Mouse (Mus musculus): ENCODE results near the gene Hcrt. TPM values are rescaled to one million over a fixed set of nuclear protein-coding genes. Genes with fewer than 3 reads are reported as not detected.
A peak's percentile ranks its signal among the peaks of the same experiment; 100 is the strongest.

The Hcrt gene
- polyA plus RNA-seq, 1 experiment from 2014 or later: not detected

DNA sequence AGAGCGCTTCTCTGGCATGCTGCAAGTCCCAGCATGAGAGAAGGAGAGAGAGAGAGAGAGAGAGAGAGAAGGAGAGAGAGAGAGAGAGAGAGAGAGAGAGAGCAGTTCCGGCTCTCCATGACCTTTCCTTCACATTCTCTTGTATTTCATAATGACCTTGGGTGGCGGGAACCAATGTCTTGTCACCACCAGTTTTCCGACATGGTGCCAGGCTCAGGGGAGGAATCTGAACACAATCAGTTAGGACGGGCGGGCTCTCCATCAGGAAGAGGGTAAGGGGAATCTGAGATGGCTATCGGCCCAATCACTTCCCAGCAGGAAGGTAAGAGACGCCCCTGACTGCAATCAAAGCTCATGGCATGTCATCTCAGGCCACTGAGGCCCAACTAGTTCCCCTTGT, 17.5 kb upstream of the Hcrt start:
- ATAC-seq (ENCODE audit: insufficient number of reproducible peaks, low FRiP score, low TSS enrichment, low read depth): no peak
- no peak overlapping the region for H3K4me3 ChIP-seq (ENCODE audit: low read depth, low read length)
- H3K36me3 ChIP-seq (ENCODE audit: control insufficient read depth, insufficient read depth, low read length): peaks cover 2% of the 10 kb centered on the region; the same call in 1 of the 2 replicates
- no peak overlapping the region for H3K4me2 ChIP-seq (ENCODE audit: low read depth, severe bottlenecking)
- no peak for DNase-seq (ENCODE audit: low spot score)
- 80% methylated on average over 8 of the region's 8 CpGs for whole genome bisulfite sequencing
- H3K27me3 ChIP-seq (ENCODE audit: control insufficient read depth, insufficient read depth, low read length): no peaks in the 10 kb centered on the region
- H3K9me3 ChIP-seq (ENCODE audit: control insufficient read depth, low read length): no peaks in the 10 kb centered on the region
- H3K4me1 ChIP-seq (ENCODE audit: control insufficient read depth, insufficient read depth, low read length): no peaks in the 10 kb centered on the region
- H3K27ac ChIP-seq (replicated peaks; ENCODE audit: low read depth, low read length): no peak overlapping the region
- H3K9ac ChIP-seq (ENCODE audit: low read length): no peak overlapping the region

DNA sequence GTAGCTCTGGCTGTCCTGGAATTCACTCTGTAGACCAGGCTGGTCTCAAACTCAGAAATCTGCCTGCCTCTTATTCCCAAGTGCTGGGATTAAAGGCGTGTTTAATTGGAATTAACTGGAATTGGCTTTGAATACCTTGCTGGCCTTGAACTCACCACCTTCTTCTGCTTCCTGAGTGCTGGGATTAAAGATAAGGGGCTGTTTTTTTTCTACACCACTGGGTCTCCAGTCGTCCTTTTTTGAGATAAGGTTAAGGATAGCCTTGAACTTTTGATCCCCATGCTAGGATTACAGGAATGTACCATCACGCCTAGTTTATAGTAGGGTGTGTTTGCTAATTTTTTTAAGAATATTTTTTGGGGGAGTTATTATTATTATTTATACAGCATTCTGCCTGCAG, 15.3 kb upstream of the Hcrt start:
- WGBS: 74% methylated on average over 3 of the region's 3 CpGs
- Histone ChIP-seq H3K9me3 (ENCODE audit: control insufficient read depth, low read length) (no peaks in the 10 kb centered on the region), H3K9ac (ENCODE audit: low read length) (no peak overlapping the region), H3K4me3 (ENCODE audit: low read depth, low read length) (no peak overlapping the region), H3K27ac (replicated peaks; ENCODE audit: low read depth, low read length) (no peak overlapping the region), H3K4me2 (ENCODE audit: low read depth, severe bottlenecking) (no peak overlapping the region), H3K27me3 (ENCODE audit: control insufficient read depth, insufficient read depth, low read length) (no peaks in the 10 kb centered on the region), H3K36me3 (ENCODE audit: control insufficient read depth, insufficient read depth, low read length) (peaks cover 2% of the 10 kb centered on the region; the same call in 1 of the 2 replicates), H3K4me1 (ENCODE audit: control insufficient read depth, insufficient read depth, low read length) (no peaks in the 10 kb centered on the region)
- no peak for DNase-seq (ENCODE audit: low spot score)
- ATAC-seq (ENCODE audit: insufficient number of reproducible peaks, low FRiP score, low TSS enrichment, low read depth): no peak

DNA sequence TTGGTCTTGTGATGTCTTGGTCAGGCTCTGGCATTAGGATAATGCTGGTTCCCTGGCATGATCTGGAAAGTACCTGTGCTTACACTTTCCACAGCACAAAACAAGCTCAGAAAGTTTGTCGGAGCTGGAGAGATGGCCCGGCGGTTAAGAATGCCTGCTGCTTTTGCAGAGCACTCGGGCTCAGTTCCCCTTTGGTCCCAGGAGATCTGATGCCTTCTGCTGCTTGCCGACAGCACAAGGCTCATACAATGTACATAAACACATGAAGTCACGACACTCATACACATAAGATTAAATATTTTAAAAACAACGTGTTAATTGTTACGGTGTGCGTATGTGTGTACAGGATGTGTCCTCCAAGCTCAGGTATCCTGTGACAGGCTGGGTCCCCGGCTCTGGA, 13.2 kb upstream of the Hcrt start:
- DNase-seq (ENCODE audit: low spot score) (no peak), ATAC-seq (ENCODE audit: insufficient number of reproducible peaks, low FRiP score, low TSS enrichment, low read depth) (no peak)
- 89% methylated on average over 10 of the region's 10 CpGs for WGBS
- H3K9me3 ChIP-seq (ENCODE audit: control insufficient read depth, low read length): no peaks in the 10 kb centered on the region
- H3K9ac ChIP-seq (ENCODE audit: low read length): no peak overlapping the region
- H3K36me3 ChIP-seq (ENCODE audit: control insufficient read depth, insufficient read depth, low read length): no peaks in the 10 kb centered on the region
- no peak overlapping the region for H3K27ac ChIP-seq (replicated peaks; ENCODE audit: low read depth, low read length)
- H3K4me3 ChIP-seq (ENCODE audit: low read depth, low read length): no peak overlapping the region
- no peaks in the 10 kb centered on the region for H3K4me1 ChIP-seq (ENCODE audit: control insufficient read depth, insufficient read depth, low read length)
- H3K27me3 ChIP-seq (ENCODE audit: control insufficient read depth, insufficient read depth, low read length): no peaks in the 10 kb centered on the region
- H3K4me2 ChIP-seq (ENCODE audit: low read depth, severe bottlenecking): no peak overlapping the region

DNA sequence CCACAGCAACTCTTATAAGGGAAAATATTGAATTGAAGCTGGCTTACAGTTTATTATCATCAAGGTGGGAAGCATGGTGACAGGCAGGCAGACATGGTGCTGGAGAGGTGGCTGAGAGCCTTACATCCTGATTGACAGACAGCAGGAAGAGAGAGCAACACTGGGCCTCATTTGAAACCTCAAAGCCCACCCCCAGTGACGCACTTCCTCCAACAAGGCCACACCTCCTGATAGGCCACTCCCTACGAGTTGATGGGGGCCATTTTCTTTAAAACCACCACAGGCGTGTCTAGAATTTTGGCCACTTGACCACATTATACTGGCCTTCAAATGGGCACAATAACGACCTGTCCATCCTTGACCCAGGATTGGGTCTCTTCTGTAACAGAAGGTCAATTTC, 11.5 kb upstream of the Hcrt start:
- WGBS: 84% methylated on average over 4 of the region's 4 CpGs
- DNase-seq (ENCODE audit: low spot score) (no peak), ATAC-seq (ENCODE audit: insufficient number of reproducible peaks, low FRiP score, low TSS enrichment, low read depth) (no peak)
- H3K4me2 ChIP-seq (ENCODE audit: low read depth, severe bottlenecking): no peak overlapping the region
- H3K9me3 ChIP-seq (ENCODE audit: control insufficient read depth, low read length): no peaks in the 10 kb centered on the region
- no peak overlapping the region for H3K9ac ChIP-seq (ENCODE audit: low read length)
- no peaks in the 10 kb centered on the region for H3K27me3 ChIP-seq (ENCODE audit: control insufficient read depth, insufficient read depth, low read length)
- H3K36me3 ChIP-seq (ENCODE audit: control insufficient read depth, insufficient read depth, low read length): no peaks in the 10 kb centered on the region
- no peak overlapping the region for H3K27ac ChIP-seq (replicated peaks; ENCODE audit: low read depth, low read length)
- no peak overlapping the region for H3K4me3 ChIP-seq (ENCODE audit: low read depth, low read length)
- peaks cover 2% of the 10 kb centered on the region; the same call in 1 of the 2 replicates for H3K4me1 ChIP-seq (ENCODE audit: control insufficient read depth, insufficient read depth, low read length)

DNA sequence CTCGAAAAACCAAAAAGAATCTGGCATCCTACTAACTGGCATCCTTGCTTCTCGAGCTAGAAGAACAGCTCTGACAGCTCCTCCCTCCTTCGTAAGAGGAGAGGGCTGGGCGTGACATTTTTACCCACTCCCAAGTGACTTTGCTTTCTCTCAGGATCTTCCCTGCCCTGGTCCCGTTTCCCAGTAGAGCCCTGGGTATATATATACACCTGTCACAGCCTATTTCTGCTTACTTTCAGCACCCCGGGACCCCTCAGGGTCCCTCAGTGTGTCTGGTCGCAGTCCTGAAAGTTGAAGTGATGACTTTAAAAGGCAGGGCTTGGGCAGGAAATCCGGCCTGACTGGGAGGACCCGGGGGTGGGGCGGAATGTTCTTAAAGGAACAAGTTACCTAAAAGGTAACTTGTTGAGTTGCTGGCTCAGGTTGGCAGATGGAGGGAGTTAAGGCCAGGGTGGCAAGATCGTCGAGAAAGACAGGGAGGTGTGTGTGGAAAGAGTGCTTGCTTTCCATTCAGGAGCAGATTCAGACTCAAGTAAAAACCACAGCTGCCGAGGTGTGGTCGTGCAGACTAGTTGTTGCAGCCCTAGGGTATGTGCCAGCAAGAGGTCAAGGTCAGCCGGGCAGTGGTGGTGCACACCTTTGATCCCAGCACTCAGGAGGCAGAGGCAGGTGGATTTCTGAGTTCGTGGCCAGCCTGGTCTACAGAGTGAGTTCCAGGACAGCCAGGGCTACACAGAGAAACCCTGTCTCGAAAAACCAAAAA, 8.1 kb upstream of the Hcrt start, which contains the start of gene Ghdc:
TSS of gene Ghdc (minus strand) at position 312 of the 763 bp plus-strand sequence.
- DNase-seq (ENCODE audit: low spot score) (peak; percentile 78), ATAC-seq (ENCODE audit: insufficient number of reproducible peaks, low FRiP score, low TSS enrichment, low read depth) (0 out of 2 replicates have a peak, but pooled peaks have one; percentile 31)
- peak within 1 kb of the TSS; percentile 62 for H3K4me2 ChIP-seq (ENCODE audit: low read depth, severe bottlenecking)
- no peaks in the 10 kb centered on the region for H3K9me3 ChIP-seq (ENCODE audit: control insufficient read depth, low read length)
- no peaks in the 10 kb centered on the region for H3K36me3 ChIP-seq (ENCODE audit: control insufficient read depth, insufficient read depth, low read length)
- H3K27me3 ChIP-seq (ENCODE audit: control insufficient read depth, insufficient read depth, low read length): no peaks in the 10 kb centered on the region
- WGBS: 18% methylated on average over 17 of the region's 17 CpGs
- peak within 1 kb of the TSS; percentile 61 for H3K9ac ChIP-seq (ENCODE audit: low read length)
- H3K4me3 ChIP-seq (ENCODE audit: low read depth, low read length): peak within 1 kb of the TSS; percentile 53
- peaks cover 2% of the 10 kb centered on the region; the same call in 1 of the 2 replicates for H3K4me1 ChIP-seq (ENCODE audit: control insufficient read depth, insufficient read depth, low read length)
- H3K27ac ChIP-seq (replicated peaks; ENCODE audit: low read depth, low read length): no peak within 1 kb of the TSS

DNA sequence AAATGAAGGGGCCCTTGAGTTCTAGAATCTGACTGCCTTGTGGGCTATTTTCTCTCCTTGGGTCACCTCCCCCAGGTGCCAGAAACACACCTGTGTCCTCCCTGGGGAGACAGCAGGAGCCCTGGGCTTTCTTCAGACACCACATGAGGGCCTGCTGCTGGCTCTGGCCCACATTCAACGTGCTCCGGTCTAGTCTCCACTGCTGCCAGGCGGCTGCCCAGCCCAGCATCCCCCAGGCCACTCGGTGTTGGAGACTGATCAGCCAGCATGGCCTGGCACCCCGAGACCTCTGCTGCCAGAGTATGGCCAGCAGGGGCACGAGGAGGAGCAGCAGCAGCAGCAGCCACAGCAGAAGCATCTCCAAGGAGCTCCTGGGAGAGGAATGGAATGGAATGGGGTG, 7.2 kb upstream of the Hcrt start:
- 66% methylated on average over 6 of the region's 6 CpGs for WGBS

DNA sequence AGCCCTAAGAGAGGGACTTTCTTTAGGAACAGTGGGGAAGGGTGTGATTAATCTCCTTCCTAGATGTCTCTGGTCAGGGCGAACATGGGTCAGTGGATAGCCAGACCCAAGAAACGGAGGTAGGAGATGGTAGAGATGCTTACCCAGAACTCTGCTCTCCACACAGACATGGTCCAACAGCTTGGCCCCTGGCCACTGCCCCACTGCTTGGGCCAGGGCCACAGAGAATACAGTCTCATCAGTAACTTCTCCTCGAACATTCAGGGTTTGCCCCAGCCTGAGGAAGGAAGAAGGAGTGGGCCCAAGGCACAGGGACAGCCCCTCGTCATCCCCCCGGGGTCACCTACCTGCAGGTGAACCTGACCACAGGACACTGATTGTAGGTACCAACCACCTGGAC, 5.1 kb upstream of the Hcrt start:
- H3K27ac ChIP-seq (replicated peaks; ENCODE audit: low read depth, low read length): no peak overlapping the region
- no peak for DNase-seq (ENCODE audit: low spot score)
- no peak overlapping the region for H3K9ac ChIP-seq (ENCODE audit: low read length)
- H3K36me3 ChIP-seq (ENCODE audit: control insufficient read depth, insufficient read depth, low read length): no peaks in the 10 kb centered on the region
- 91% methylated on average over 5 of the region's 5 CpGs for WGBS
- no peak for ATAC-seq (ENCODE audit: insufficient number of reproducible peaks, low FRiP score, low TSS enrichment, low read depth)
- H3K4me1 ChIP-seq (ENCODE audit: control insufficient read depth, insufficient read depth, low read length): peaks cover 2% of the 10 kb centered on the region; the same call in 1 of the 2 replicates
- H3K9me3 ChIP-seq (ENCODE audit: control insufficient read depth, low read length): no peaks in the 10 kb centered on the region
- H3K27me3 ChIP-seq (ENCODE audit: control insufficient read depth, insufficient read depth, low read length): no peaks in the 10 kb centered on the region
- H3K4me3 ChIP-seq (ENCODE audit: low read depth, low read length): no peak overlapping the region
- H3K4me2 ChIP-seq (ENCODE audit: low read depth, severe bottlenecking): no peak overlapping the region

More for the DNA sequence above, 7.2 kb upstream of the Hcrt start:
- peak overlapping the region; percentile 30; the same call in 1 of the 2 replicates for H3K9ac ChIP-seq (ENCODE audit: low read length)
- no peaks in the 10 kb centered on the region for H3K27me3 ChIP-seq (ENCODE audit: control insufficient read depth, insufficient read depth, low read length)
- H3K36me3 ChIP-seq (ENCODE audit: control insufficient read depth, insufficient read depth, low read length): no peaks in the 10 kb centered on the region
- H3K4me2 ChIP-seq (ENCODE audit: low read depth, severe bottlenecking): peak overlapping the region; percentile 62
- peak overlapping the region; percentile 53; the same call in 1 of the 2 replicates for H3K4me3 ChIP-seq (ENCODE audit: low read depth, low read length)
- DNase-seq (ENCODE audit: low spot score) (no peak), ATAC-seq (ENCODE audit: insufficient number of reproducible peaks, low FRiP score, low TSS enrichment, low read depth) (no peak)
- peaks cover 2% of the 10 kb centered on the region; the same call in 1 of the 2 replicates for H3K4me1 ChIP-seq (ENCODE audit: control insufficient read depth, insufficient read depth, low read length)
- no peaks in the 10 kb centered on the region for H3K9me3 ChIP-seq (ENCODE audit: control insufficient read depth, low read length)
- H3K27ac ChIP-seq (replicated peaks; ENCODE audit: low read depth, low read length): no peak overlapping the region

DNA sequence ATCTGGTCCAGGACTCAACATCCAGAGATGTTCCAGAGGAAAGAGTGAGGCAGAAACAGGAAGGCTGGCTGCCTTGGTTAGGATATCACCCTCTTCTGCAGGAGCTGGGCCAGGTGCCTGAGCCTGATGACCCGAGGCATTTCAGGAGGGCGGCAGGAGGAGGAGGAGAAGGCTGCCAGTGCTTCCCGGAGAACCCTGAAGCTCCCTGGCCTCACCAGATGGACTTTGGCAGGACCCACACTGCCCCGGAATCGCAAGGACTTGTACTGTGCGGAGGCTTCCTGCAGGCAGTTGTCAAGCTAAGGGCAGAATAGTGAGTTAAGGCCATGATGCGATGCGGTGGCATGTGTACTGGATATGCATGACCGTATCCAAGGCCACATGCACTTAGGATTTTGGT, 4.0 kb upstream of the Hcrt start:
- Histone ChIP-seq H3K27me3 (ENCODE audit: control insufficient read depth, insufficient read depth, low read length) (peaks cover 3% of the 10 kb centered on the region; the same call in 1 of the 2 replicates), H3K9me3 (ENCODE audit: control insufficient read depth, low read length) (no peaks in the 10 kb centered on the region), H3K36me3 (ENCODE audit: control insufficient read depth, insufficient read depth, low read length) (no peaks in the 10 kb centered on the region), H3K27ac (replicated peaks; ENCODE audit: low read depth, low read length) (no peak overlapping the region), H3K4me1 (ENCODE audit: control insufficient read depth, insufficient read depth, low read length) (peaks cover 4% of the 10 kb centered on the region; the same call in 1 of the 2 replicates), H3K4me3 (ENCODE audit: low read depth, low read length) (no peak overlapping the region), H3K4me2 (ENCODE audit: low read depth, severe bottlenecking) (no peak overlapping the region), H3K9ac (ENCODE audit: low read length) (no peak overlapping the region)
- DNase-seq (ENCODE audit: low spot score) (no peak), ATAC-seq (ENCODE audit: insufficient number of reproducible peaks, low FRiP score, low TSS enrichment, low read depth) (no peak)
- 78% methylated on average over 9 of the region's 9 CpGs for WGBS
